Mouse (Mus musculus) liver, embryonic 16.5 days (tissue): ENCODE measurements at regions not wholly inside any gene's neighbourhood (a gene's known extent, or its start where the extent isn't known, plus 50 kb on each side); places are given as distances from the start of the nearest gene placed in this dataset.

Source experiments
- ATAC-seq: fragments of 200-750 bp; cut with Nextera tagmentation; 2 replicates; pipeline ENCODE4 v1.8.0; 2017; ENCODE audit warnings: low read depth, mild to moderate bottlenecking, moderate number of reproducible peaks, moderate library complexity
- H3K27ac ChIP-seq: fragments of 300-500 bp; sonication (generic); 2 replicates; pipeline ENCODE4 v1.5.1; 2014; ENCODE audit warnings: mild to moderate bottlenecking, low read length
- H3K27me3 ChIP-seq: fragments of 300-500 bp; sonication (generic); 2 replicates; pipeline ENCODE4 v1.6.1; 2014; ENCODE audit warnings: low read depth, low read length, mixed read lengths; ENCODE audit not compliant: control insufficient read depth, insufficient read depth
- H3K36me3 ChIP-seq: fragments of 300-500 bp; sonication (generic); 2 replicates; pipeline ENCODE4 v1.6.1; 2014; ENCODE audit warnings: mild to moderate bottlenecking; ENCODE audit not compliant: control insufficient read depth, insufficient read depth
- H3K4me1 ChIP-seq: fragments of 300-500 bp; sonication (generic); 2 replicates; pipeline ENCODE4 v1.6.1; 2014; ENCODE audit warnings: low read depth, low read length, mixed read lengths; ENCODE audit not compliant: control insufficient read depth
- H3K4me2 ChIP-seq: fragments of 300-500 bp; sonication (generic); 2 replicates; pipeline ENCODE4 v1.6.1; 2014; ENCODE audit warnings: low read depth, low read length, mixed read lengths
- H3K4me3 ChIP-seq: fragments of 300-500 bp; sonication (generic); 2 replicates; pipeline ENCODE4 v1.5.1; 2014; ENCODE audit warnings: low read depth, mild to moderate bottlenecking, low read length
- H3K9ac ChIP-seq: fragments of 300-500 bp; sonication (generic); 2 replicates; pipeline ENCODE4 v1.6.1; 2014; ENCODE audit warnings: low read depth, low read length
- H3K9me3 ChIP-seq: fragments of 300-500 bp; sonication (generic); replicated peaks from 2 replicates; pipeline ENCODE4 v1.6.1; 2016; ENCODE audit warnings: low read length; ENCODE audit not compliant: control insufficient read depth
- WGBS: fragments of 180-500 bp; shearing (Covaris S2); extraction: QIAGEN DNeasy Blood & Tissue Kit; methylation state at CpG from one replicate; pipeline ENCODE4 v1.1.7; 2014; ENCODE audit not compliant: insufficient replicate concordance; 5-methylcytosine and 5-hydroxymethylcytosine counted together

DNA sequence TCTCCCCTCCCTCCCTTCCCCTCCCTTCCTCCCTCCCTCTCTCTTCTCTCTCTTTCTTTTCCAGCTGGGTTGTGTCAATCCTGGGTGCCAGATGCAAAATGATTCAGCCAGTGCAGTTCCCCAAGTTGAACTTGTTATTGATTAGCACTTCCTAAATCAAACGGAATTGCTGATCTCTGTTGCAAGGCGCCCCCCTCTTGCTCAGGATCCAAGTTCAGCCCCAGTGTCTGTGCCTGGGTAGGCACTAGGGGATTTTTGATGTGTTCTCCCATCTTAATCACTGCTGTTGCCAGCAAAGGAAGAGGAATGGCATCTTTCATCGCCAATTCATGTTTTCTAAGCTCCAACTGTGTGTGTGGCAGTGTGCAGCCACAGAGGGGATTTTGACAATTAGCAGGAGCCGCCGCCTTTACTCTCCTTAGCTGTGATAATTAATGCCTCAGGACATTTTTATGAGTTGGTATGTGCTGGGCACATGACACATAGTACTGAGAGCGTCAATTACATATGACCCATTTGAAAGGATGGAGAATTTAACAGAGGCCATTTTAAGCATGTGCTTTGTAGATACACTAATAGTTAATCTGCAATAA, 125.9 kb upstream of the Veph1 start:
- Histone ChIP-seq H3K4me1 (no peaks in the 10 kb centered on the region), H3K27ac (no peak overlapping the region)
- 56% methylated on average over 6 of the region's 6 CpGs for WGBS

DNA sequence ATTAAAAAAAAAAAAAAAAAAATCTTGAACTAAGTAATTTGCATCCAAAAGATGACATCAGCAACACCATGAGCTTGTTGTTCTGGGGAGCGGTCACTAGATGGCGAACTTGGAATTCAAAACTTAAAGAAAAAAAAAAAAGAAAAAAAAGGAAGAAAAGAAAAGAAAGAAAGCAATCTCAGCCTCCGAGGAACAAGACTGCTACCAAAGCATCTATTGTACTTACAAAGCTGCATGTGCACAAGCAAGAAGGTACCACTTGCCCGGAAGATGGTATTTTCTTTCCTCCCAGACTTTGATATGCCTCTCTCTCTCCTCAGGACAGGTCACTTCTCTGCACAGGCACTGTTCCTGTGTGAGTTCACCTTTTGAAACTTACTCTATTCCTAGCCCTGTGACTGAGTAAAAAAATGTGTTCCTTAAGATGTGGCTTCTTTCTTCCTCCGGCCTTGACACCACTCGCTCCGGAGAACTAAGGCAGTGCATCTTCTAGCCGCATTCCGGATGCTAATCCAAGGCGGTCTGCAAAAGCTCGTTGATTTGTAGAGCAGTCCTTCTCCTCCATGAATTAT, 114.2 kb upstream of the Veph1 start:
- Histone ChIP-seq H3K27me3 (no peaks in the 10 kb centered on the region), H3K4me3 (no peak overlapping the region), H3K9ac (no peak overlapping the region), H3K9me3 (no peaks in the 10 kb centered on the region), H3K27ac (no peak overlapping the region), H3K4me1 (no peaks in the 10 kb centered on the region), H3K4me2 (no peak overlapping the region; the same call in 1 of the 2 replicates), H3K36me3 (no peaks in the 10 kb centered on the region)
- WGBS, result 45% methylated on average over 11 of the region's 11 CpGs
- ATAC-seq, result no peak

More for the DNA sequence above, 125.9 kb upstream of the Veph1 start:
- ATAC-seq, result no peak
- no peaks in the 10 kb centered on the region for H3K27me3 ChIP-seq
- H3K36me3 ChIP-seq, result no peaks in the 10 kb centered on the region
- H3K9me3 ChIP-seq, result no peaks in the 10 kb centered on the region
- H3K9ac ChIP-seq, result no peak overlapping the region
- H3K4me3 ChIP-seq, result no peak overlapping the region
- H3K4me2 ChIP-seq, result no peak overlapping the region

DNA sequence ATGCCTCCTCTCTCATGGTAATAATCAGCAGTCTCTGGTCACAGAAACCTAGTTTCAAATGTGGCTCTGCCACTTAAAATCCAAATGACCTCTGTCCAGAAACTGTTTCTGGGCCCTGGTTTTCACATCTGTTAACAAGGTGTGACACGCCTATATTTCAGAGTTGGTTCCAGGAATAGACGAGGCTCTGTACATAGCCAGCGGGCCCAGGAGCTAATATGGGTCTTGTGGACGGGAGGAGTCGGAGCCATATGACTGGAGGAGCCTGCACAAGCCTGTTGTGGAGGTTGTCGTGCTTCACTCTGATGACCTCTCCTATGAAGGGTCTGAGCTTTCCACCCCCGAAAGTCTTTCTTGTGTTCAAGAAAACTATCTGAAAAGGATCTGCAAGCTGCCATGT, 112.2 kb upstream of the Veph1 start:
- no peak for ATAC-seq
- 61% methylated on average over 7 of the region's 7 CpGs for WGBS
- H3K27ac ChIP-seq, result no peak overlapping the region

DNA sequence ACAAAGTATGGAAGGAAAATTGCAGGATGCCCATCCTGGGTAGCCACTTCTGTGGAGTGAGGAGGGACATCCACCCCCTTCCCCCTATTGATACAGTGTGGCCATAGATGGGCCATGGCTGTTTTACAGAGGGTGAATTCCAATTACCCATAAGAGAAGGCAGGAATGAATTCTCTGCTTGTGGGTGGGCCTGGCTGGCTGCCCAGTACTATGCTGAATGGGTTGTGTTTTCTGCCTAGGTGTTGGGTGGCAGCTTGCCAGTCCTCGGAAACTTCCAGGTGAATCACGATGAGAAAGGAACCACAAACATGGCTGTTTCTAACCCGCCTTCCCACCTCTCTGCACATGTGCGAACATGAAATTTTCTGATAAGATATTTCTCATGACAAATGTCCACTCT, 109.0 kb upstream of the Veph1 start:
- Histone ChIP-seq H3K4me1 (no peaks in the 10 kb centered on the region), H3K36me3 (no peaks in the 10 kb centered on the region), H3K9me3 (no peaks in the 10 kb centered on the region), H3K27ac (no peak overlapping the region), H3K4me2 (no peak overlapping the region), H3K4me3 (no peak overlapping the region), H3K27me3 (no peaks in the 10 kb centered on the region), H3K9ac (no peak overlapping the region)
- no peak for ATAC-seq
- 55% methylated on average over 4 of the region's 4 CpGs for WGBS

More for the DNA sequence above, 112.2 kb upstream of the Veph1 start:
- Histone ChIP-seq H3K27me3 (no peaks in the 10 kb centered on the region), H3K9ac (no peak overlapping the region), H3K4me2 (no peak overlapping the region), H3K36me3 (no peaks in the 10 kb centered on the region), H3K4me1 (no peaks in the 10 kb centered on the region), H3K4me3 (no peak overlapping the region), H3K9me3 (no peaks in the 10 kb centered on the region)

DNA sequence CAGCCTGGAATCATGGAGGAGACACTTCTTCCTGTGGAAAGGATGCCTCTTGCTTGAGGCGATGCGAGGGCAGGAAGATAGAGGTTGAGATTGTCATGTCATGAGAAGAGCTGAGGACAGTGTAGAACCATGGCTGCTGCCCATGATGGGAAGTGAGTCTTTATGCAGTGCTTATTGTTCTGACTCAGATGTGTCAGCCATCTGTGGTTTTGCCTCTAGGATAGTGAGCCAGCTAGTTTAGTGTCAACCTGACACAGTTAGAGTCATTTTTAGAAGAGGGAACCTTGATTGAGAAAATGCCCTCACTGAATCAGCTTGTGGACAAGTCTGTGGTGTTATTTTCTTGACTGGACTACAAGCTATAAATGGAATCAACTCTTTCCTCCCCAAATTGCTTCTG, 107.1 kb upstream of the Veph1 start:
- no peaks in the 10 kb centered on the region for H3K9me3 ChIP-seq
- no peak overlapping the region for H3K4me2 ChIP-seq
- no peak overlapping the region for H3K27ac ChIP-seq
- no peaks in the 10 kb centered on the region for H3K27me3 ChIP-seq
- 66% methylated on average over 2 of the region's 2 CpGs for WGBS
- ATAC-seq, result no peak
- H3K4me3 ChIP-seq, result no peak overlapping the region
- H3K4me1 ChIP-seq, result no peaks in the 10 kb centered on the region
- H3K9ac ChIP-seq, result no peak overlapping the region
- no peaks in the 10 kb centered on the region for H3K36me3 ChIP-seq

DNA sequence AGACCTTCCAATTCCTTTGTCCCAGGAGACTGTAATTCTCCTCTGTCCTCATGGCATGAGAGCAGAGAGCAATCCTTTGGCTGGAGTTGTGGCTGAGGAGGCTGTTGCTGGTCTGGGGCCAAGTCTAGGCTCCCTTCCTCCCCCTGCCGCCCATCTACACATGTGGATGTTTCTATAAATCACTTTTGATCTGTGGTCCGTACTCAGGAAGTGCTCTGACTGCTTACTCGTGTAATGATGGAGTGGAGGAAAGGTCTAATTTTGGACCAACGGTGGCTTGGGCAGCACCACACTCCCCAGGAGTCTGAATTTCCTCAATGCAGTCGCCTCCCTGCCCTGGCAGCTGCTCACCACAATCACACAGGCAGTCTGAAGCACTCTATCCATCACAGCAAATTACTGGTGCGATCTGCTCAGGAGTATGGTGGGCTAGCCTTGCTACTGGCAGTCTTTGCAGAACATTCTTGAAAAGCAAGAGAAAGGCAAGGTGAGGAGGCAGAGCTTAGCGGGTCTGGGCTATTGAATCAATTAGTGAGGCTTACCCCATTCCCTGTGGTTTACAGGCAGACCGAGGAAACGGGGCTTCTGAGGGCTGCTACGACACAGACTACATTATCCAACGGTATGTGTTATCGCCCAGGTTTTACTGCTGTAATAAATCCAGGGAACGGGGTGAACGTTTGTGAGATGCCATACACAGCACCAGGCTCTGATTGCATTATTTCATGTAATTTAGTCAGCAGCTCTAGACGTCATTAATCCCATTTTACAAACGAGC, 104.3 kb upstream of the Veph1 start:
- Histone ChIP-seq H3K4me1 (no peaks in the 10 kb centered on the region), H3K4me3 (no peak overlapping the region), H3K9ac (no peak overlapping the region), H3K4me2 (no peak overlapping the region), H3K27me3 (no peaks in the 10 kb centered on the region), H3K36me3 (no peaks in the 10 kb centered on the region), H3K27ac (no peak overlapping the region), H3K9me3 (no peaks in the 10 kb centered on the region)
- no peak for ATAC-seq
- WGBS, result 11% methylated on average over 16 of the region's 16 CpGs

DNA sequence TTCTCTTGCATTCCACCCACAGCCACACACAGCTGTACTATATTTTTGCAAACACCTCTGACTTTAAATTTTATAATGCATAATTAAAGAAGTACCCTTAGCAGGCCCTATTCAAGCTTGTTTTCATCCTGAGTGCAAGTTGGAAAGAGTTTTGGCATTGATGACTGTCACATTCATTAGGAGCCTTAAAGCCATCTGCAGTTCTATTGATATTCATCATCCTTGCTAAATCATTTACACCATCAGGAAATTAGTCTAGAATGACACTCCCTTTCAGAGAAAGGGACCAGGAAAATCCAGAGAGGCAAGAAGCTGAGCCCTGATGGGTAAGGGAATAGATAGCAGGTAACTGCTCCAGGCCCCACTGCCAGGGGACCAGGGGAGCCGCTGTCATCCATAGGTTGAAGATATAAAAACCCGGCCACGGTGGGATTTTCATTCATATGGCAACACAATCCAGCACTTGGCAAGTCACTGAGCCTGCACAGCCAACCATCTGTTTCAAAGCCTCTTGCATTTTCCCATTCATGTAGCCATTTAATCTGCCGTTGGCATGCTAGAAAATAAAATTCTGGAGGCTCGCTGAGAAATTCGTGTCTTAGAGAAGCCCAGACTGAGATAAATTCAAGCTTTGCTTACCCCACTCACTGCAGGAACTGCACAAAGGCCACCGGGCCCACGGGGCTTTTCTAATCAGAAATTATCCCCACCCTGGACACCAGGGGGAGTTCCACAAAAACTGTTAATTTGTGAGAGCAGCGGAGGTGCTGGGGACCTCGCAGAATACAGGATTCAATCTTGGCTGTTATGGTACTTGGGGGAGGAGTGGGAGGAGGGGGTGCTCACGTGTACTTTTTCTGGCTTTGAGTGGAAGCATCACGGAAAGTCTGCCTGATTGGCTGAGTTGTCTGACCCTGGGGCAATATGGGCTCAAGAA, 101.8 kb upstream of the Veph1 start:
- 49% methylated on average over 12 of the region's 12 CpGs for WGBS
- H3K4me2 ChIP-seq, result no peak overlapping the region
- no peaks in the 10 kb centered on the region for H3K27me3 ChIP-seq
- no peak overlapping the region for H3K4me3 ChIP-seq
- no peaks in the 10 kb centered on the region for H3K9me3 ChIP-seq
- H3K27ac ChIP-seq, result no peak overlapping the region
- no peaks in the 10 kb centered on the region for H3K36me3 ChIP-seq
- H3K4me1 ChIP-seq, result no peaks in the 10 kb centered on the region
- no peak overlapping the region for H3K9ac ChIP-seq
- ATAC-seq, result no peak

DNA sequence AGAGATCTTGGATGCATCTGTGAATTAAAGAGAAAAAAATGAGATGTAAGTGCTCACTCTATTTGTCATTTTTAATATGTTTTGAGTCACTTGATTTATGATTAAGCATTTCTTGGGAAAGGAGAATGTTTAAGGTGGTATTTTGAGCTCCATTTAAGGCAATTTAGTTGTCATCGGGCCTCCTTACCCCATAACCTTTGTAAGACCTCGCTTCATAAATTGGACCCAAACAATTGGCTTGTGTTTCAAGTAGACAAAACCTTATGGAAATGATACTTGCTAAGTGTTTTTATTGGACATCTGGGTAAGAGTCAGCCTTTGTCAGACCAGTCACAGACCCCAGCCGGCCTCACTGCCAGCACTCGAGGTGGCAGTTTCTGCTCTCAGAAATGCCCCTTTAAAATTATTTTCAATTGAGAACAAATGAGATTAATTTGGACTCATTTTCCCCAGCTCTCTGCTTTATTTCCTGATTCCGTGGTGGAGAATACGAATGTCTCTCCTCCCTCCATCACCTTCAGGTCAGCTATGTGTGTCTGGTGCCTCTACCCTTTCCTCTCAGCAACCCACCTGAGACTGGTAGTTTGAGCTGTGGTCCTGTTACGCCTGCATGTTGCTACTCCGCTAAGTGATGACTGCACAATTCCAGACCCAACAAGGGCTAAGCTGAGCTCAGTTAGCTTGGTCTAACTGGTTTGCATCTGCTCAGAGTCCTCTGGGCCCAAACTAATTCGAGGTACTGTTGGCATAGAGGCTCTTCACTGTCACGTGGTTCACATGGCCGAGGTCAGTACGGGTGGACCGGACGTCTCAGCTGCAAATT, 78.7 kb upstream of the Veph1 start:
- no peak overlapping the region for H3K9ac ChIP-seq
- 62% methylated on average over 14 of the region's 14 CpGs for WGBS
- no peaks in the 10 kb centered on the region for H3K36me3 ChIP-seq
- H3K4me1 ChIP-seq, result no peaks in the 10 kb centered on the region
- H3K4me3 ChIP-seq, result no peak overlapping the region
- H3K9me3 ChIP-seq, result no peaks in the 10 kb centered on the region
- ATAC-seq, result no peak
- H3K4me2 ChIP-seq, result no peak overlapping the region
- H3K27ac ChIP-seq, result no peak overlapping the region
- no peaks in the 10 kb centered on the region for H3K27me3 ChIP-seq
